Mouse (Mus musculus) small intestine, adult 2 months (tissue): Measurements from ENCODE around the gene Cbln3.

Experiments used
- CTCF ChIP-seq: fragments of 200-500 bp; IDR thresholded peaks from 2 replicates; pipeline ENCODE4 v1.5.1; 2012; ENCODE audit warnings: low read depth, mild to moderate bottlenecking, control low read depth, inconsistent platforms, low read length, moderate library complexity, mixed read lengths; ENCODE audit not compliant: insufficient replicate concordance, insufficient read length; ENCODE audit errors: extremely low read depth
- POLR2A ChIP-seq: fragments of 200-500 bp; IDR thresholded peaks from 2 replicates; pipeline ENCODE4 v1.6.1; 2012; ENCODE audit warnings: low read depth, mild to moderate bottlenecking, control low read depth, inconsistent platforms, low read length, moderate library complexity

DNA sequence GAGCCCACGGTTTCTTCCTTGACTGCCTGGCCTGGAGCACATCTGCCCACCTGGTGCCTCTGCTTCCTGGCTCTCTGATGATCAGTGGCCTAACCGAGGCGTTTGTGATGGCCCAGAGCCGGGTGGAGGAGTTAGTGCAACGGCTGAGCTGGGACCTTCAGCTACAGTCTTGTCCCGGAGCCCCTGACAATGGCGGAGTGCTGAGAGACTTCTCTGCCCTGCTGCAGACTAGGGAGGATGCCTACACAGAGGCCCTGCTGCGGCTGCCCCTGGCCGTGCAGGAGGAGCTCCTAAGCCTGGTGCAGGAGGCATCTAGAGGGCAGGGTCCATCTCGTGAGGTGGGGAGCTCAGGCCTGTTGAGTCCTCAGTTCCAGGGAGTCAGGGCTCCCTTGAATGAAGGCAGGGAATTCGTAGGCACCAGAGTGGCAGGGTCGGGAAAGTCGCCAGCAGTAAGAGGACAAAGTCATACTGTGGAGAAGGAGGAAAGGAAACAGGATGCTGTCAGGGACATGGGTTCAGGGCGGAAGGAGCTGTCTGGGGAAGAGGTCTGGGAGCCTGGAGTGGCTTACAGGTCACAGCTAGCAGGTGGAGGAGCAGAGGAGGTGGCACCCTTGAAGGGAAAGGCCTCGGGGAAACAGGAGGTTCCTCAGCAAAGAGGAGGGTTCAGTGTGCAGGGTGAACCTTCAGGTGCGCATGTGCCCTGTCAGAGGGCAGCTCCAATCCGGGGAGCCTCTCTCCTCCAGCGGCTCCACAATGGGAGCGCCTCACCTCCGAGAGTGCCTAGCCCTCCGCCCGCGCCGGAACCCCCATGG lies 2.6 kb upstream of the Cbln3 start:
- TF ChIP-seq CTCF: no peak
- TF ChIP-seq POLR2A: no peak
